Mouse (Mus musculus) forelimb bud, embryonic 11.5 days (tissue): Measurements from ENCODE around the gene Sorcs3.

Source experiments
- DNase-seq: peaks from one replicate; pipeline ENCODE4 v3.0.0-alpha.2; 2012; ENCODE audit warnings: low read depth, low spot score

The Sorcs3 gene

GRCm38 (mm10) chr19:48205929-48206814, at the start of gene Sorcs3:
Gene Sorcs3, plus strand, starts transcription at chr19:48206025.
- no peak for DNase-seq

- DNase-seq, result no peak
Observed at GRCm38 (mm10) chr19:48165341-48165740, 40.5 kb upstream of the Sorcs3 start.

GRCm38 (mm10) chr19:48167110-48167509, 38.7 kb upstream of the Sorcs3 start:
- DNase-seq, result no peak

GRCm38 (mm10) chr19:48168284-48168683, 37.5 kb upstream of the Sorcs3 start:
- peak; percentile 64 for DNase-seq

- no peak for DNase-seq
Observed at GRCm38 (mm10) chr19:48174717-48175116, 31.1 kb upstream of the Sorcs3 start.

- DNase-seq, result peak; percentile 77
Observed at GRCm38 (mm10) chr19:48203928-48204470, 1.8 kb upstream of the Sorcs3 start.

- no peak for DNase-seq
Observed at GRCm38 (mm10) chr19:48204476-48204875, 1.3 kb upstream of the Sorcs3 start.

- DNase-seq, result no peak
Observed at GRCm38 (mm10) chr19:48204892-48205761, 698 bp upstream of the Sorcs3 start.

- no peak for DNase-seq
Observed at GRCm38 (mm10) chr19:48206861-48207730, 1.3 kb downstream of the Sorcs3 start.

GRCm38 (mm10) chr19:48207731-48208370, 2.0 kb downstream of the Sorcs3 start:
- no peak for DNase-seq

GRCm38 (mm10) chr19:48215379-48215778, 9.6 kb downstream of the Sorcs3 start:
- no peak for DNase-seq

- DNase-seq, result peak; percentile 7
Observed at GRCm38 (mm10) chr19:48237786-48238372, 32.1 kb downstream of the Sorcs3 start.

GRCm38 (mm10) chr19:48238391-48238790, 32.6 kb downstream of the Sorcs3 start:
- DNase-seq, result no peak

- DNase-seq, result no peak
Observed at GRCm38 (mm10) chr19:48240960-48241359, 35.1 kb downstream of the Sorcs3 start.

GRCm38 (mm10) chr19:48244036-48244435, 38.2 kb downstream of the Sorcs3 start:
- no peak for DNase-seq

GRCm38 (mm10) chr19:48259223-48259622, 53.4 kb downstream of the Sorcs3 start:
- peak; percentile 51 for DNase-seq

GRCm38 (mm10) chr19:48260671-48261070, 54.8 kb downstream of the Sorcs3 start:
- DNase-seq, result no peak

GRCm38 (mm10) chr19:48263750-48264149, 57.9 kb downstream of the Sorcs3 start:
- no peak for DNase-seq

GRCm38 (mm10) chr19:48280273-48280672, 74.4 kb downstream of the Sorcs3 start:
- peak; percentile 28 for DNase-seq

- no peak for DNase-seq
Observed at GRCm38 (mm10) chr19:48282250-48282649, 76.4 kb downstream of the Sorcs3 start.
